Mouse (Mus musculus) stomach, postnatal 0 days (tissue): Measurements from ENCODE around the gene Pcdh9.

Experiments used
- CTCF ChIP-seq: IDR thresholded peaks from 2 replicates; pipeline ENCODE4 v1.5.1; 2016; ENCODE audit warnings: antibody characterized with exemption, low read depth, mild to moderate bottlenecking, moderate library complexity
- EP300 ChIP-seq: optimal IDR thresholded peaks from 2 replicates; pipeline ENCODE3; 2016; ENCODE audit warnings: antibody characterized with exemption

GRCm38 (mm10) chr14:93143414-93143813, 747.1 kb downstream of the Pcdh9 start:
- TF ChIP-seq EP300: no peak
- no peak for TF ChIP-seq CTCF
